Mouse (Mus musculus) lung, postnatal 0 days (tissue): ENCODE data around the gene Tmbim6.

ENCODE experiments used
- CTCF ChIP-seq: IDR thresholded peaks from 2 replicates; pipeline ENCODE4 v1.5.1; 2016; ENCODE audit warnings: antibody characterized with exemption, mild to moderate bottlenecking
- EP300 ChIP-seq: IDR thresholded peaks from 2 replicates; pipeline ENCODE4 v1.6.1; 2016; ENCODE audit warnings: antibody characterized with exemption, mild to moderate bottlenecking, control low read depth

DNA sequence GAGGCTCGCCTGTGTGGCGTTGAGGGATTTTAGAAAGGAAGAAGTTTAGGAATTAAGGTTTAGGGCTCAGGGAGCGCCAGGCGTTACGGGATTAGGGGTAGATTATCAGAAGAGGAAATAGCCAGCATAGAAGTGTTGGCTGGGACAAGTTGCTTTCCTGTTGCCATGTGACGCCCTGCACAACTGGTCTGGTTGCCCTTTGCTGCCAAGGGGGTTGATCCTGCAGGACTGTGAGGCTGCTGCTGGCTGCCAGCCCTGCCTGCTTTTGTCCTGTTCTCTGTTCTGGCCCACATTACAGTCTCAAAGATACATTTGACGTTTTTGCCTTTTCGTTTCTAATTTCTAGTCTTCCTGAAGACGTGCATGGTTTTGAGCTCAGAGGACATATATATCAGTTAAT, 12.5 kb downstream of the Tmbim6 start:
- TF ChIP-seq EP300 (no peak), CTCF (no peak)
